Mouse (Mus musculus) myocyte (in vitro differentiated cells): Measurements from ENCODE around the gene Mtss1l. TPM values are rescaled to one million over a fixed set of nuclear protein-coding genes. Genes with fewer than 3 reads are reported as not detected.

Source experiments
- H3K27me3 ChIP-seq: one replicate; pipeline ENCODE4 v1.6.1; 2011; ENCODE audit not compliant: control insufficient read depth, insufficient read depth, insufficient read length
- H3K36me3 ChIP-seq: one replicate; pipeline ENCODE4 v1.6.1; 2011; ENCODE audit not compliant: control insufficient read depth, insufficient read depth
- H3K4me2 ChIP-seq: one replicate; pipeline ENCODE4 v1.6.1; 2011; ENCODE audit warnings: low read depth, control low read depth
- H3K4me3 ChIP-seq: one replicate; pipeline ENCODE4 v1.5.1; 2011; ENCODE audit warnings: mild to moderate bottlenecking, control low read depth, moderate library complexity
- H3K79me2 ChIP-seq: one replicate; pipeline ENCODE4 v1.6.1; 2011; ENCODE audit not compliant: control insufficient read depth, insufficient read depth
- H3ac ChIP-seq: one replicate; pipeline ENCODE4 v1.6.1; 2011; ENCODE audit not compliant: control insufficient read depth, insufficient read length
- CEBPB ChIP-seq: IDR thresholded peaks from 2 replicates; pipeline ENCODE4 v1.6.1; 2011; ENCODE audit warnings: mild to moderate bottlenecking, moderate library complexity; ENCODE audit not compliant: poor library complexity, insufficient read depth, severe bottlenecking
- E2F4 ChIP-seq: IDR thresholded peaks from one replicate; pipeline ENCODE4 v1.6.1; 2011; ENCODE audit warnings: mild to moderate bottlenecking, control low read depth, moderate library complexity; ENCODE audit not compliant: insufficient read depth
- MAX ChIP-seq: IDR thresholded peaks from one replicate; pipeline ENCODE4 v1.6.1; 2011; ENCODE audit warnings: low read depth, mild to moderate bottlenecking, control low read depth
- MYOD1 ChIP-seq, 3 experiments: IDR thresholded peaks; one replicate each; pipeline ENCODE4 v1.6.1; 2011; ENCODE audit warnings: control low read depth in 2 of 3, low read depth in 2 of 3, mild to moderate bottlenecking in 2 of 3, moderate library complexity in 1 of 3; ENCODE audit not compliant: insufficient read length in 2 of 3, control insufficient read depth in 1 of 3
- MYOG ChIP-seq, 3 experiments: IDR thresholded peaks; one replicate each; pipeline ENCODE4 v1.6.1; 2011; ENCODE audit warnings: control low read depth in 2 of 3, low read depth in 2 of 3, mild to moderate bottlenecking in 2 of 3; ENCODE audit not compliant: insufficient read length in 2 of 3, control insufficient read depth in 1 of 3, insufficient read depth in 1 of 3
- POLR2A ChIP-seq: IDR thresholded peaks from one replicate; pipeline ENCODE4 v1.6.1; 2011; ENCODE audit warnings: low read depth, mild to moderate bottlenecking, control low read depth, moderate library complexity; ENCODE audit not compliant: insufficient read length
- POLR2AphosphoS2 ChIP-seq: IDR thresholded peaks from one replicate; pipeline ENCODE4 v1.6.1; 2011; ENCODE audit warnings: low read depth, control low read depth; ENCODE audit not compliant: insufficient read length
- REST ChIP-seq: IDR thresholded peaks from one replicate; pipeline ENCODE4 v1.6.1; 2011; ENCODE audit warnings: mild to moderate bottlenecking, control low read depth, moderate library complexity; ENCODE audit not compliant: insufficient read depth, insufficient read length
- SRF ChIP-seq: IDR thresholded peaks from one replicate; pipeline ENCODE4 v1.6.1; 2011; ENCODE audit warnings: low read depth; ENCODE audit not compliant: control insufficient read depth, insufficient read length
- TCF12 ChIP-seq: IDR thresholded peaks from one replicate; pipeline ENCODE4 v1.6.1; 2011; ENCODE audit warnings: mild to moderate bottlenecking, control low read depth; ENCODE audit not compliant: poor library complexity, insufficient read depth, severe bottlenecking
- TCF3 ChIP-seq: IDR thresholded peaks from one replicate; pipeline ENCODE4 v1.6.1; 2011; ENCODE audit warnings: low read depth, control low read depth; ENCODE audit not compliant: insufficient read length
- USF1 ChIP-seq: IDR thresholded peaks from one replicate; pipeline ENCODE4 v1.6.1; 2011; ENCODE audit warnings: low read depth, mild to moderate bottlenecking, control low read depth, moderate library complexity
- polyA plus RNA-seq: library from polyadenylated mRNA; unstranded; fragments of >200 nt; fragmentation: generic; extraction: Trizol; gene quantifications from one replicate; pipeline ENCODE4 v1.2.1, GENCODE M21; 2012; ENCODE audit warnings: missing spikeins

The Mtss1l gene
- polyA plus RNA-seq, 1 experiment: 108 TPM

GRCm38 (mm10) chr8:110738591-110739195 is 17.4 kb downstream of the Mtss1l start:
- no peak overlapping the region for H3K4me2 ChIP-seq
- H3K4me3 ChIP-seq: no peak overlapping the region
- H3ac ChIP-seq: no peak overlapping the region
- TF ChIP-seq POLR2A: peak; percentile 1
- no peak for TF ChIP-seq E2F4
- TF ChIP-seq MYOD1 (IDR thresholded peaks at IDR 0.05; ENCODE audit: control insufficient read depth in 1 of 3, insufficient read length in 2 of 3, low read depth in 2 of 3): no peak
- no peak for TF ChIP-seq SRF
- TF ChIP-seq POLR2AphosphoS2: peak; percentile 64
- H3K27me3 ChIP-seq: no peaks in the 10 kb centered on the region
- H3K36me3 ChIP-seq: peaks cover 32% of the 10 kb centered on the region
- no peaks in the 10 kb centered on the region for H3K79me2 ChIP-seq

GRCm38 (mm10) chr8:110740629-110741175 is 19.4 kb downstream of the Mtss1l start:
- TF ChIP-seq POLR2AphosphoS2 (peak; percentile 90), E2F4 (no peak)
- Histone ChIP-seq H3K4me3 (no peak overlapping the region), H3K4me2 (no peak overlapping the region), H3K79me2 (no peaks in the 10 kb centered on the region), H3K27me3 (no peaks in the 10 kb centered on the region), H3K36me3 (peaks cover 13% of the 10 kb centered on the region), H3ac (no peak overlapping the region)

GRCm38 (mm10) chr8:110741816-110742451 is 20.7 kb downstream of the Mtss1l start:
- peaks cover under 1% of the 10 kb centered on the region for H3K36me3 ChIP-seq
- no peaks in the 10 kb centered on the region for H3K79me2 ChIP-seq
- no peak overlapping the region for H3ac ChIP-seq
- H3K4me2 ChIP-seq: no peak overlapping the region
- TF ChIP-seq POLR2AphosphoS2: peak; percentile 66
- no peak for TF ChIP-seq USF1
- no peak overlapping the region for H3K4me3 ChIP-seq
- no peaks in the 10 kb centered on the region for H3K27me3 ChIP-seq

GRCm38 (mm10) chr8:110742452-110742818 is 21.2 kb downstream of the Mtss1l start:
- TF ChIP-seq TCF3 (no peak), POLR2A (no peak), POLR2AphosphoS2 (peak; percentile 72), USF1 (no peak), MAX (no peak), TCF12 (no peak), MYOG (IDR thresholded peaks at IDR 0.05; ENCODE audit: control insufficient read depth in 1 of 3, insufficient read depth in 1 of 3, insufficient read length in 2 of 3, low read depth in 2 of 3) (no peak)
- Histone ChIP-seq H3K4me3 (no peak overlapping the region), H3K36me3 (no peaks in the 10 kb centered on the region), H3K4me2 (no peak overlapping the region), H3K27me3 (no peaks in the 10 kb centered on the region), H3K79me2 (no peaks in the 10 kb centered on the region), H3ac (no peak overlapping the region)

- H3ac ChIP-seq: peak overlapping the region; percentile 34
- no peaks in the 10 kb centered on the region for H3K79me2 ChIP-seq
- no peaks in the 10 kb centered on the region for H3K27me3 ChIP-seq
- H3K36me3 ChIP-seq: no peaks in the 10 kb centered on the region
- no peak overlapping the region for H3K4me2 ChIP-seq
- no peak overlapping the region for H3K4me3 ChIP-seq
- TF ChIP-seq E2F4 (no peak), TCF3 (no peak), MAX (no peak), MYOD1 (IDR thresholded peaks at IDR 0.05; ENCODE audit: control insufficient read depth in 1 of 3, insufficient read length in 2 of 3, low read depth in 2 of 3) (no peak), TCF12 (no peak), MYOG (IDR thresholded peaks at IDR 0.05; ENCODE audit: control insufficient read depth in 1 of 3, insufficient read depth in 1 of 3, insufficient read length in 2 of 3, low read depth in 2 of 3) (peak in 1 of 3 experiments; percentile 25), SRF (peak; percentile 31), POLR2AphosphoS2 (peak; percentile 87), USF1 (no peak), POLR2A (peak; percentile 52), CEBPB (peak; percentile 14; the same call in 1 of the 2 replicates), REST (peak; percentile 4)
Measured at GRCm38 (mm10) chr8:110745162-110745561, 23.9 kb downstream of the Mtss1l start.
